Mouse (Mus musculus): Measurements from ENCODE around the gene Tie1. TPM values are rescaled to one million over a fixed set of nuclear protein-coding genes. Genes with fewer than 3 reads are reported as not detected.
A peak's percentile ranks its signal among the peaks of the same experiment; 100 is the strongest.

The Tie1 gene
- polyA plus RNA-seq, 1 experiment from 2014 or later, result 20.6 TPM

- Histone ChIP-seq H3K4me2 (no peak overlapping the region), H3K27ac (no peak overlapping the region), H3K4me3 (replicated peaks) (no peak overlapping the region), H3K9me3 (no peaks in the 10 kb centered on the region), H3K36me3 (no peaks in the 10 kb centered on the region), H3K9ac (no peak overlapping the region), H3K27me3 (replicated peaks) (no peaks in the 10 kb centered on the region), H3K4me1 (no peaks in the 10 kb centered on the region)
- ATAC-seq (ENCODE audit: insufficient read depth, low FRiP score, low read depth), result no peak
- 83% methylated on average over 6 of the region's 6 CpGs for WGBS
Observed at GRCm38 (mm10) chr4:118471281-118471680, 18.6 kb downstream of the Tie1 start.

GRCm38 (mm10) chr4:118465697-118466163 lies 24.1 kb downstream of the Tie1 start:
- no peak overlapping the region for H3K4me3 ChIP-seq (replicated peaks)
- no peaks in the 10 kb centered on the region for H3K4me1 ChIP-seq
- no peaks in the 10 kb centered on the region for H3K27me3 ChIP-seq (replicated peaks)
- H3K9me3 ChIP-seq, result no peaks in the 10 kb centered on the region
- H3K4me2 ChIP-seq, result no peak overlapping the region
- ATAC-seq (ENCODE audit: insufficient read depth, low FRiP score, low read depth), result no peak; the same call in 1 of the 2 replicates
- 29% methylated on average over 11 of the region's 11 CpGs for WGBS
- no peaks in the 10 kb centered on the region for H3K36me3 ChIP-seq
- no peak overlapping the region for H3K27ac ChIP-seq
- no peak overlapping the region for H3K9ac ChIP-seq

GRCm38 (mm10) chr4:118464956-118465355 lies 24.9 kb downstream of the Tie1 start:
- H3K36me3 ChIP-seq, result no peaks in the 10 kb centered on the region
- H3K27me3 ChIP-seq (replicated peaks), result no peaks in the 10 kb centered on the region
- H3K9ac ChIP-seq, result no peak overlapping the region
- no peak overlapping the region for H3K4me3 ChIP-seq (replicated peaks)
- H3K27ac ChIP-seq, result no peak overlapping the region
- H3K9me3 ChIP-seq, result no peaks in the 10 kb centered on the region
- no peak for ATAC-seq (ENCODE audit: insufficient read depth, low FRiP score, low read depth)
- WGBS, result 94% methylated on average over 3 of the region's 3 CpGs
- H3K4me1 ChIP-seq, result no peaks in the 10 kb centered on the region
- no peak overlapping the region for H3K4me2 ChIP-seq

- no peak within 1 kb of the TSS for H3K9ac ChIP-seq
- WGBS, result 52% methylated on average over 9 of the region's 9 CpGs
- no peak within 1 kb of the TSS for H3K4me3 ChIP-seq (replicated peaks)
Observed at GRCm38 (mm10) chr4:118457345-118457975, 32.4 kb downstream of the Tie1 start, which contains the start of gene Mpl. Gene Mpl (minus strand): TSS chr4:118457513.

GRCm38 (mm10) chr4:118446415-118447153 lies 43.3 kb downstream of the Tie1 start:
- Histone ChIP-seq H3K9me3 (no peaks in the 10 kb centered on the region), H3K36me3 (no peaks in the 10 kb centered on the region), H3K9ac (no peak overlapping the region), H3K4me2 (peak overlapping the region; percentile 75), H3K27me3 (replicated peaks) (no peaks in the 10 kb centered on the region), H3K4me3 (replicated peaks) (peak overlapping the region; percentile 35), H3K27ac (no peak overlapping the region), H3K4me1 (peaks cover 7% of the 10 kb centered on the region; the same call in 1 of the 2 replicates)
- 36% methylated on average over 24 of the region's 24 CpGs for whole genome bisulfite sequencing
- no peak for ATAC-seq (ENCODE audit: insufficient read depth, low FRiP score, low read depth)

More at GRCm38 (mm10) chr4:118457345-118457975, 32.4 kb downstream of the Tie1 start, which contains the start of gene Mpl:
- Histone ChIP-seq H3K4me1 (no peaks in the 10 kb centered on the region), H3K27me3 (replicated peaks) (no peaks in the 10 kb centered on the region), H3K4me2 (no peak within 1 kb of the TSS), H3K36me3 (no peaks in the 10 kb centered on the region), H3K9me3 (no peaks in the 10 kb centered on the region), H3K27ac (no peak within 1 kb of the TSS)
- no peak for ATAC-seq (ENCODE audit: insufficient read depth, low FRiP score, low read depth)

DNA sequence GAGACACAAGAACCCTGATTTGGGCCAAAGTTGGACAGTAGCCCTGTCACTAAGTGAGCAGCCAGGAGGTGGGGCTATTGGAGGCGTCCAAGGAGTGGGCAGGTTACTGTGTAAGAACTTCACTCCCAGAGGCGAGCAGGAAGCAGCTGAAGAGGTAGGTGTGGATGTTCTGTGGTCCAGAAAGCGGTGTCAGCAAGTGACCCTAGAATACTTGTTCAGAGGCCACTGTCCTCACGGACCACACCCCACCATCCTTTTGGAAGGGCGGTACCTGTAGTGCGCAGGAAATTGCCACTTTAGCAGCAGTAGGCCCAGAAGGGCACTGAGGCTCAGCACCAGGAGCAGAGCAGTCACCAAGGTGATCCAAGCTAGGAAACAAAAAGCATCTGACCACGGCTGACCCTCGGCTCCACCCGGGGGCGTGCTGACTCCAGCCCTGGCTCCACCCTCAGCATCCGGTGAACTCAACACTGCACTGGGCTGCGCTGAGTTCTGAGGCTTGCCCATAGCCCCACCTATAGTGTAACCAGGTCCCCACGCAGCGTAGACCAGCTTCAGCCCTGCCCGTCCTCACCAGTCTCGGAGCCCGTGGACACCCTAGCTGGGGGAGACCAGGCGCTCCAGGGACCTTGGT lies 44.0 kb downstream of the Tie1 start:
- Histone ChIP-seq H3K27ac (0 out of 2 replicates have a peak overlapping the region, but pooled peaks have one; percentile 26), H3K9ac (no peak overlapping the region), H3K9me3 (no peaks in the 10 kb centered on the region), H3K36me3 (no peaks in the 10 kb centered on the region), H3K27me3 (replicated peaks) (no peaks in the 10 kb centered on the region), H3K4me1 (peaks cover 7% of the 10 kb centered on the region; the same call in 1 of the 2 replicates), H3K4me2 (peak overlapping the region; percentile 75), H3K4me3 (replicated peaks) (peak overlapping the region; percentile 35)
- peak; percentile 74 for ATAC-seq (ENCODE audit: insufficient read depth, low FRiP score, low read depth)
- 27% methylated on average over 18 of the region's 18 CpGs for WGBS

DNA sequence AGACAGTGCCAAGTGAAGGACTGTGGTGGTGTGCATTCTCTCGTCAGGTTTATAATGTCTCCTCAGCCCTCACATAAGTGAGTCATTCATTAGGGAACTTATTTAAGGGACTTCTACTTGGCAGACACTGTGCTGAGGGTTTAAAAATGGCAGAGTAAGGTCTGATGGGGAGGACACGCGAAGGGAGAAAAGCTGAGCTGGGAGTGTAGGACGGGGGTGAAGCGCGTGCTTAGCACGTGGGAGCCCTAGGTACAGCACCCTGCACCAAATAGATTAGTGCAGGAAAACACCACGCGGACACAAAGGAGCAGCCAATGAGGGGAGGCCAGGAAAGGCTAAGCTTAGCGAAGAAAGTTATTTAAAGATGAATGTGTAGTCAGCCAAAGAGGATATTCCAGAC lies 44.8 kb downstream of the Tie1 start:
- H3K36me3 ChIP-seq, result no peaks in the 10 kb centered on the region
- H3K9me3 ChIP-seq, result no peaks in the 10 kb centered on the region
- ATAC-seq (ENCODE audit: insufficient read depth, low FRiP score, low read depth), result no peak
- WGBS, result 78% methylated on average over 10 of the region's 10 CpGs
- H3K4me3 ChIP-seq (replicated peaks), result no peak overlapping the region
- H3K27me3 ChIP-seq (replicated peaks), result no peaks in the 10 kb centered on the region
- no peak overlapping the region for H3K9ac ChIP-seq
- H3K4me2 ChIP-seq, result no peak overlapping the region
- H3K4me1 ChIP-seq, result peaks cover 7% of the 10 kb centered on the region; the same call in 1 of the 2 replicates
- H3K27ac ChIP-seq, result peak overlapping the region; percentile 26; the same call in 1 of the 2 replicates

DNA sequence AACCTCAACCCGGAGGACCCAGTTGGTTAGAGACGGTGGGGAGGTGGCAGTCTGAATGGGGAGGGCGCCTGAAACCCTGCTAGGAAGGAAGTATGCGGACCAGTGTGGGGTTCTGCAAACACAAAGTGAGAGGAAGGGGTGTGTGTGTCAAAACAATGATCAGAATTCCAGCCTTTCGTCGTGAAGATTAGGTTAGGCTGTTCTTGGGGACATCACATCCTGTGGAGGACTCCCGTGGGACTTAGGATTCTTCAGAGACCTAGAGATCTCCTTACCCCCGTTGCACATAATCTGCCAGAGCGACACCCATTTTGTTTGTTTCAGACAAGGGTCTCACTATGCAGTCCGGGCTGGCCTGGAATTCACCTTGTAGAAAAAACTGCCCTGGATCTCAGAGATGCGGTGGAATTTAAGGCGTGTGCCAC lies 52.0 kb downstream of the Tie1 start:
- Histone ChIP-seq H3K9me3 (no peaks in the 10 kb centered on the region), H3K4me1 (peaks cover 31% of the 10 kb centered on the region), H3K4me2 (peak overlapping the region; percentile 89), H3K36me3 (peaks cover 1% of the 10 kb centered on the region; the same call in 1 of the 2 replicates), H3K27ac (peak overlapping the region; percentile 94), H3K27me3 (replicated peaks) (no peaks in the 10 kb centered on the region), H3K9ac (peak overlapping the region; percentile 22; the same call in 1 of the 2 replicates), H3K4me3 (replicated peaks) (peak overlapping the region; percentile 64)
- no peak for ATAC-seq (ENCODE audit: insufficient read depth, low FRiP score, low read depth)
- 8% methylated on average over 12 of the region's 12 CpGs for WGBS

GRCm38 (mm10) chr4:118436820-118437603 lies 52.8 kb downstream of the Tie1 start, which contains the start of gene Cdc20:
Gene Cdc20 (minus strand): TSS chr4:118437352.
- Histone ChIP-seq H3K4me2 (peak within 1 kb of the TSS; percentile 89), H3K36me3 (peaks cover 10% of the 10 kb centered on the region), H3K9ac (peak within 1 kb of the TSS; percentile 70), H3K9me3 (no peaks in the 10 kb centered on the region), H3K4me1 (peaks cover 31% of the 10 kb centered on the region), H3K27ac (peak within 1 kb of the TSS; percentile 94), H3K27me3 (replicated peaks) (no peaks in the 10 kb centered on the region), H3K4me3 (replicated peaks) (peak within 1 kb of the TSS; percentile 64)
- under 1% methylated on average over 67 of the region's 67 CpGs for WGBS
- peak; percentile 96 for ATAC-seq (ENCODE audit: insufficient read depth, low FRiP score, low read depth)

DNA sequence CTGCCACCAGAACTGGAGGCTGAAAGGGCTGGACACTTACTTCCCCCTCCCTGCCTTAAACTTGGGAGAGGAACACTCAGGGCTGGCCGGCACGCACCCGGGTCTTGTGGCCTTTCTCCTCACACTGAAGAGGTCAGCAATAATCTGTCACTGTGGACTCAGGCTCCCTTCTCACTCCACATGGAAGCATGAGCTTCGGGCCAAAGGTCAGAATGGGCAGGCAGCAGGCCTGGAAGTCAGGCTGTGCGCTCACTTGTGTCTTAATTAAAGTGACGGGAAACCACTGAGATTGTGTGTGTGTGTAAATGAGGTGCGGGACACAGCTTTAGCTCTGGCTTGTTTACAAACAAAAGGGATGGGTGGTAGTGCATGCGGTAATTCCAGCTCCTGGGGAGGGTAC lies 57.5 kb downstream of the Tie1 start:
- Histone ChIP-seq H3K36me3 (peaks cover 16% of the 10 kb centered on the region), H3K4me1 (peaks cover 47% of the 10 kb centered on the region), H3K27me3 (replicated peaks) (no peaks in the 10 kb centered on the region), H3K4me3 (replicated peaks) (no peak overlapping the region), H3K9ac (no peak overlapping the region), H3K4me2 (no peak overlapping the region), H3K27ac (no peak overlapping the region), H3K9me3 (no peaks in the 10 kb centered on the region)
- no peak for ATAC-seq (ENCODE audit: insufficient read depth, low FRiP score, low read depth)
- WGBS, result 65% methylated on average over 8 of the region's 8 CpGs

GRCm38 (mm10) chr4:118429215-118429895 lies 60.5 kb downstream of the Tie1 start:
- H3K4me2 ChIP-seq, result peak overlapping the region; percentile 86
- peak overlapping the region; percentile 90 for H3K27ac ChIP-seq
- no peak for ATAC-seq (ENCODE audit: insufficient read depth, low FRiP score, low read depth)
- no peaks in the 10 kb centered on the region for H3K9me3 ChIP-seq
- peaks cover 16% of the 10 kb centered on the region for H3K36me3 ChIP-seq
- peak overlapping the region; percentile 85 for H3K4me3 ChIP-seq (replicated peaks)
- H3K4me1 ChIP-seq, result peaks cover 29% of the 10 kb centered on the region
- H3K9ac ChIP-seq, result no peak overlapping the region
- 28% methylated on average over 7 of the region's 7 CpGs for WGBS
- H3K27me3 ChIP-seq (replicated peaks), result no peaks in the 10 kb centered on the region

Measured in stomach, embryonic 15.5 days (tissue).